Mouse (Mus musculus) kidney, adult 9 months (tissue): Measurements from ENCODE around the gene Desi1.

Experiments
- DNase-seq: peaks from one replicate; pipeline ENCODE4 v3.0.0; 2022

Desi1 gene

GRCm38 (mm10) chr15:81964980-81965545 lies 68.6 kb downstream of the Desi1 start:
- no peak for DNase-seq

- DNase-seq, result no peak
Observed at GRCm38 (mm10) chr15:81964262-81964661, 69.4 kb downstream of the Desi1 start.

GRCm38 (mm10) chr15:81961078-81961451 lies 72.6 kb downstream of the Desi1 start:
- DNase-seq, result no peak

- peak; percentile 99 for DNase-seq
Observed at GRCm38 (mm10) chr15:81960171-81961077, 73.2 kb downstream of the Desi1 start, which contains the start of gene Pmm1. Pmm1 (minus strand) TSS chr15:81960930.

GRCm38 (mm10) chr15:81958906-81959305 lies 74.8 kb downstream of the Desi1 start:
- no peak for DNase-seq

- no peak for DNase-seq
Observed at GRCm38 (mm10) chr15:81957598-81957997, 76.1 kb downstream of the Desi1 start.

- DNase-seq, result peak; percentile 57
Observed at GRCm38 (mm10) chr15:81956457-81956856, 77.2 kb downstream of the Desi1 start.

- DNase-seq, result no peak
Observed at GRCm38 (mm10) chr15:81955414-81955813, 78.2 kb downstream of the Desi1 start.

GRCm38 (mm10) chr15:81954716-81955115 lies 78.9 kb downstream of the Desi1 start:
- DNase-seq, result no peak

- DNase-seq, result no peak
Observed at GRCm38 (mm10) chr15:81954151-81954583, 79.5 kb downstream of the Desi1 start.

- DNase-seq, result no peak
Observed at GRCm38 (mm10) chr15:81952310-81952709, 81.4 kb downstream of the Desi1 start.

GRCm38 (mm10) chr15:81951159-81951558 lies 82.5 kb downstream of the Desi1 start:
- DNase-seq, result no peak

- no peak for DNase-seq
Observed at GRCm38 (mm10) chr15:81950716-81951115, 82.9 kb downstream of the Desi1 start.

- DNase-seq, result peak; percentile 72
Observed at GRCm38 (mm10) chr15:81949476-81950131, 84.1 kb downstream of the Desi1 start.

GRCm38 (mm10) chr15:81949076-81949475 lies 84.6 kb downstream of the Desi1 start:
- DNase-seq, result no peak

- no peak for DNase-seq
Observed at GRCm38 (mm10) chr15:81943176-81943749, 90.4 kb downstream of the Desi1 start.
